Mouse (Mus musculus) embryonic facial prominence, embryonic 15.5 days (tissue): ENCODE measurements around the gene Gsta2. TPM values are rescaled to one million over a fixed set of nuclear protein-coding genes. Genes with fewer than 3 reads are reported as not detected.
"Not testable (repeated sequence)": the region's sequence is repeated elsewhere in the genome, so short reads cannot be mapped to it uniquely, and the experiment has no call there.

Experiments used
- ATAC-seq: fragments of 200-750 bp; cut with Nextera tagmentation; 2 replicates; pipeline ENCODE4 v1.8.0; 2017; ENCODE audit warnings: low read depth, moderate TSS enrichment; ENCODE audit not compliant: insufficient number of reproducible peaks, low FRiP score, low TSS enrichment
- H3K27ac ChIP-seq: fragments of 300-500 bp; sonication (generic); replicated peaks from 2 replicates; pipeline ENCODE4 v1.5.1; 2015; ENCODE audit warnings: mild to moderate bottlenecking, inconsistent platforms
- H3K27me3 ChIP-seq: fragments of 300-500 bp; sonication (generic); 2 replicates; pipeline ENCODE4 v1.6.1; 2015; ENCODE audit warnings: inconsistent platforms
- H3K36me3 ChIP-seq: fragments of 300-500 bp; sonication (generic); 2 replicates; pipeline ENCODE4 v1.6.1; 2015; ENCODE audit warnings: mild to moderate bottlenecking, inconsistent platforms
- H3K4me1 ChIP-seq: fragments of 300-500 bp; sonication (generic); 2 replicates; pipeline ENCODE4 v1.6.1; 2015; ENCODE audit warnings: inconsistent platforms
- H3K4me2 ChIP-seq: fragments of 300-500 bp; sonication (generic); replicated peaks from 2 replicates; pipeline ENCODE4 v1.6.1; 2015; ENCODE audit warnings: mild to moderate bottlenecking, inconsistent platforms
- H3K4me3 ChIP-seq: fragments of 300-500 bp; sonication (generic); replicated peaks from 2 replicates; pipeline ENCODE4 v1.5.1; 2015; ENCODE audit warnings: mild to moderate bottlenecking, inconsistent platforms
- H3K9ac ChIP-seq: fragments of 300-500 bp; sonication (generic); 2 replicates; pipeline ENCODE4 v1.6.1; 2015; ENCODE audit warnings: inconsistent platforms
- H3K9me3 ChIP-seq: fragments of 300-500 bp; sonication (generic); replicated peaks from 2 replicates; pipeline ENCODE4 v1.6.1; 2016; ENCODE audit warnings: inconsistent platforms
- WGBS: fragments of 180-500 bp; shearing (Covaris S2); methylation state at CpG from one replicate; pipeline ENCODE4 v1.1.7; 2015; 5-methylcytosine and 5-hydroxymethylcytosine counted together
- polyA plus RNA-seq: library from polyadenylated mRNA; unstranded; fragments of >200 nt; fragmentation: Nextera tagmentation; extraction: Ambion mirVana; gene quantifications from 2 replicates; pipeline ENCODE4 v1.2.1, GENCODE M21; 2015

Gsta2 gene
- polyA plus RNA-seq, 1 experiment from 2014 or later, result 10.6 TPM

DNA sequence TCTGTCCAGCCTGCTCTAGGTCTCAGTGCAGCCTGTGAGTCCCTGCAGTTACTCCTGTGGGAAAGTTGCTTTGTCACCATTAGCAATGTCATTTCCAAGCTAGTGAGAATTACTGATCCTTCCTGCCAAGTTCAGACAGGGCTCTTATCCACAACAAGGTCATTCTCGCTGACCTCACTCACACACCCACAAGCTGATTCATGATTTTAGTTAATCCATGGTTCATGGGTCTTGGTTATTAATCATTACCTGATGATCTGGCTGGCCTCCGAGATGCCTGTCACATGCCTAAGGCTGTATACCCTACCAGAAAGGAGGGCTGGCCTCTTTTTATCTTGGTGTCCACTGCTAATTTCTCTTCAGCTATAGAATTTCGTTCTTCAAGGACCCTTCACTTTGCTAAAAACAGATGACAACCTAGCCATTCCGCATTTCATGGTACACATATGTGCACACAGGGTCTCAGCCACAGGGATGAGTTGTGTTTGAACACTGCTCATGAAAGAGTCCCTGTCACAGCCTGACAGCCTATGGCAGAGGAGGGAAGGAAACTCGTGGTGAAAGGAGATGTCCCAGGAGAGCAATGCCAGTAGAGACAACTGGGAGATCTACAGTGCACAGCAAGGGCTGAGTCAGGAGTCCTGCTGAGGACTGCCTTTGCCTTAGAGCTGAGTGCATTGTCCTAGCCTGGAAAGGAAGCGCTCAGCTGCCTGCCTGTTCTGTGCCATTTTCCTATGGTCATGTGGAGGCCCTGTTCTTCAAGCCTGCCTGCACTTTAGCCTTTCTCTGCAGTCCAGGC is 7.2 kb downstream of the Gsta2 start:
- H3K9me3 ChIP-seq, H3K27ac ChIP-seq, H3K4me2 ChIP-seq, H3K36me3 ChIP-seq, H3K27me3 ChIP-seq, ATAC-seq, H3K4me3 ChIP-seq, H3K4me1 ChIP-seq, H3K9ac ChIP-seq: not testable (repeated sequence)
- WGBS, result 51% methylated on average over 6 of the region's 6 CpGs

DNA sequence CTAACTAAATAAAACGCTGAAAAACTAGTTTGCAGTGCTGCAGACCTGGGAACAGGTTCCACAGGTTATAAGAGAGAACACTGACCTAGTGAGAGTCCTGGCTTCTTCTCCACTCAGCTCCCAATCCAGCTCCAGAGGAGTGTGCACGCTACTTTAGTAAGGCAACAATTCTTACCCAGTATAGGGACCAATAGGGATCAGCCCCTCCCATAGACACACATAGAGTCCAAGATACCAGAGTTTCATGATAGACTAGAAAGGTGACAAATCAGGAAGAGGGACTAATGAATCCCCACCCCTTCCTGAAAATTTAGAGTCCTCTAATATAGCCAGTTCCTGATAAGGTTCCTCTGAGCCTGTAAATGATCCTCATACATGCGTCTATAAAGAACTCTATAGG is 8.6 kb downstream of the Gsta2 start:
- Histone ChIP-seq H3K9ac (no peak overlapping the region), H3K4me3 (no peak overlapping the region), H3K4me2 (no peak overlapping the region), H3K27me3 (no peaks in the 10 kb centered on the region), H3K9me3 (no peaks in the 10 kb centered on the region), H3K4me1 (no peaks in the 10 kb centered on the region), H3K36me3 (no peaks in the 10 kb centered on the region), H3K27ac (no peak overlapping the region)
- no peak for ATAC-seq
- 58% methylated on average over 3 of the region's 3 CpGs for WGBS

DNA sequence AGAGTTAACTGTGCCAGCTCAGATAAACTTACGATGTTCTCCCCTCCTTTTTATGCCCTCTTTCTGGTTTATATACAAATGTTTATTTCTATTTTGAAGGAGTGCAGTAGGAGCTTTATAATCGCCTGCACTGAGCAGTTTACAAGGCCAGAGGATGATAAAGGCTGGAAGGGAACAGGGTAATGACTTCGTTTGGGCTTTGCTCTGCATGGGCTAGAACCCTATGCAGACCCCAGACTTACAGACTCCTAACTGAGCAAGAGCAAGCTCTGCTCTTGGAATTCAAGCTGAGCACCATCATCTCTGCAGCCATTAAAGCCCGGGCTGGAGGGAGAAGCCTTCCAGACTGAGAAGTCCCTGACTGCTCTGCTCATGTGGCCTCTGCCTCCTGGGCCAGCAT is 10.4 kb downstream of the Gsta2 start:
- ATAC-seq, H3K36me3 ChIP-seq, H3K27ac ChIP-seq, H3K27me3 ChIP-seq, H3K4me2 ChIP-seq, H3K4me1 ChIP-seq, H3K4me3 ChIP-seq, H3K9me3 ChIP-seq, H3K9ac ChIP-seq: not testable (repeated sequence)
- 55% methylated on average over 4 of the region's 4 CpGs for WGBS

DNA sequence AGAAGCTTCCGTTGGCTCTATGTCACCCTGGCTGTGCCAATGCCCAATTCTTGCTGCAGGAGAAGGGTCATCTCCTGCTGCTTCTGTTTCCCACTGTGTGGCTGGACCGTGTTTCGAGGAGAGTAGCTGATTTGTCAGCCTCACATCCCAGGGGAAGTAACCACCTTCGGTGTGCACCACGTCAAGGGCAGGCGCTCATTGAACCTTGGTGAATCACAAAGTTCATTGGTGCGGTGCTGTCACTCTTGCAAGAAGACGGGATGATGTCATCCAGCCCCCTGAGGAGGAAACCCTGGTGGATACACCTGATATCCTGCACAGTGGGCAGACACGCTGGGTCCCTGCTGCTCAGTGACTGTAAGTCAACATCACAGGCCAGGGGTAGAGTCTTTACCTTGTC is 12.5 kb downstream of the Gsta2 start:
- H3K4me2 ChIP-seq, H3K4me3 ChIP-seq, H3K27ac ChIP-seq, H3K4me1 ChIP-seq, H3K36me3 ChIP-seq, ATAC-seq, H3K9ac ChIP-seq, H3K27me3 ChIP-seq, H3K9me3 ChIP-seq: not testable (repeated sequence)
- 85% methylated on average over 9 of the region's 9 CpGs for WGBS

DNA sequence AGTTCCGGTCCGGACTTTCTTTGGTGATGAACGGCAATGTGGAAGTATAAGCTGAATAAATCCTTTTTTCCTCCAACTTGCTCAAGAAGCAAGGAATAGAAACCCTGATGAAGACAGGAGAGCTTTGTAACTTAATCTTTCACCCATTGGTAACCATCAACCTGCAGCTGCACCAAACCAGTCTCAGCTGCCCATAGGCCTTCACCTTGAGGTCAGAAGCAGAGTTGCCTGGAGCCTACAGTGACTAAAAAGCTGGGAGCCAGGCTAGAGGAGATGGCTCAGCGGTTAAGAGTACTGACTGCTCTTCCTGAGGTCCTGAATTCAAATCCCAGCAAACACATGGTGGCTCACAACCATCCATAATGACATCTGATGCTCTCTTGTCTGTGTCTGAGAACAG is 13.1 kb downstream of the Gsta2 start:
- not testable (repeated sequence) for H3K27me3 ChIP-seq, H3K36me3 ChIP-seq, ATAC-seq, H3K9ac ChIP-seq, H3K4me2 ChIP-seq, H3K9me3 ChIP-seq, H3K27ac ChIP-seq, H3K4me3 ChIP-seq, H3K4me1 ChIP-seq
- 88% methylated on average over 4 of the region's 4 CpGs for WGBS

DNA sequence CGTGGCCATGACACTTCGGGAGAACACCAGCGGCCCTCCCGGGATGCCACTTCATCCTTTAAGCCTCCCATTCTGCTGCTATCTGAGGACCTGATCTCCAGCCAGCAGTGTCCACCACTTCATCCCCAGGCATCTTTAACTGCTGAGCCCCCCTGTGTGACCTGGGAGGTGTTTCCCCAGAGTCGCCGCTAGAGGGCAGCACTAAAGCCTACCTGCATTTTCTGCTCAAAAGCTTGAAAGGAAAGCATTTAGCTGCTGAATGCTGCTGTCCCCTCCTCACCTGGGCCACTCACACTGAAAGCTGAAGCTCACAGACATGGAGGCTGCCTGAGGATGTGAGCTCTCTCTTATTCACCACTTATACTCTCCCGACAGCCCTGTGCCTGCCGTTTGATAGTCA is 15.3 kb downstream of the Gsta2 start:
- not testable (repeated sequence) for H3K27ac ChIP-seq, ATAC-seq, H3K4me3 ChIP-seq, H3K4me2 ChIP-seq, H3K4me1 ChIP-seq, H3K27me3 ChIP-seq, H3K36me3 ChIP-seq, H3K9me3 ChIP-seq, H3K9ac ChIP-seq
- 21% methylated on average over 8 of the region's 8 CpGs for WGBS

DNA sequence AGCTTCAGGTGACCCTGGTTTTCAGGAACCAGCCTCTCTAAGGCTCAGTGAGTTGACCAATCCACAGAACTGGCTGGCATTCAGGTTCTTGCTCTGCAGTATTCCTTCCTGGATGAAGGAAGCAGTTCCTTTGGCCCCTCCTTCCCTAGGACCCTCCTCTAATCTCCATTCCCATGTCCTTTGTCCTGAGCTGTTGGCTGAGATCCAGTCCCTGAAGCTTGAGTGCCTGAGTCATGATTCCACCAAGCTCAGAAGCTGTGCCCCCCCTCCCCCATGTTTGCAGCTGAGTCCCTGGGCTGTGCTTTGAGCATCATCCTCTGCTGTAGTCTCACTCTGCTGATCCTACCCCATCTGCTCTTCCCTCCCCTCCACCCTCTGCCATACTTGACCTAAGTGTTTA is 18.5 kb downstream of the Gsta2 start:
- H3K9ac ChIP-seq, H3K4me3 ChIP-seq, H3K27me3 ChIP-seq, H3K27ac ChIP-seq, ATAC-seq, H3K4me2 ChIP-seq, H3K9me3 ChIP-seq, H3K4me1 ChIP-seq, H3K36me3 ChIP-seq: not testable (repeated sequence)

DNA sequence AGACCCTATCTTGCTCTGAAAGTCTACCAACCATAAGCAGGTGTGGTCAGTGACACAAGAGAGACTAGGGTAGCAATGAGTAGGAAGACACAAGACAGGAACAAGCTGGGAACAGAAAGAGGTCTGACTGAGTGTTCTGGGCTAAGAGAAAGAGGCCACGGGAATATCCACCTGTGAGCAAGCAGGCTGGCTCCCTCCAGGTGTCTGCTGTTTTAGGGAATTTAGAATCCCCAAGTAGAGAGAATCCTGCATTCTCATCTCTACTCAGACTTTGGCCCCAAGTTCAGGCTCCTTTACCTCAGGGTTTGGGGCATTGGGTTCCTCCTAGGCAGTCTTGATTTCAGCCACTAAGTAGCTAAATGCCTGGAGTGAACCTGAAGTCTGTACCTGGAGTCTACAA is 28.3 kb downstream of the Gsta2 start, which contains the start of gene Omt2b:
Gene Omt2b, plus strand, starts transcription at position 301 of the 400 bp plus-strand sequence.
- not testable (repeated sequence) for H3K36me3 ChIP-seq, H3K9me3 ChIP-seq, H3K9ac ChIP-seq, H3K4me1 ChIP-seq, H3K27ac ChIP-seq, H3K4me3 ChIP-seq, H3K4me2 ChIP-seq, ATAC-seq, H3K27me3 ChIP-seq
- 100% methylated on average over 1 of the region's 1 CpGs for WGBS

DNA sequence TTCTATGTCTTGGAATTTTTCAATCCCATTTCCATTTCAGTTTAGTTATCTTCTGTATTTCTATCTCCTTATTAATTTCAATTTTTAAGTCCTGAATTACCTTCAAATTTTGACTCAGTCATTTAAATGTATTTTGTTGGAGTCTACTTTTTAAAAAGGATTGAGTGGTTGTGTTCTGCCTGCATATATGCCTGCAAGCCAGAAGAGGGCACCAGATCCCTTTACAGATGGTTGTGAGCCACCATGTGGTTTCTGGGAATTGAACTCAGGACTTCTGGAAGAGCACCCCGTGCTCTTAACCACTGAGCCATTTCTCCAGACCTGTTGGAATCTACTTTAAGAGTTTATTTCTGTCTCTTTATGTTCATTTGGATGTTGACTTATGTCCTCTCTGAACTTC is 36.1 kb downstream of the Gsta2 start:
- Histone ChIP-seq H3K4me1 (no peaks in the 10 kb centered on the region), H3K36me3 (no peaks in the 10 kb centered on the region), H3K9ac (no peak overlapping the region), H3K4me3 (no peak overlapping the region), H3K27me3 (no peaks in the 10 kb centered on the region), H3K4me2 (no peak overlapping the region), H3K9me3 (no peaks in the 10 kb centered on the region), H3K27ac (no peak overlapping the region)
- no peak for ATAC-seq
- WGBS, result 32% methylated on average over 1 of the region's 1 CpGs

DNA sequence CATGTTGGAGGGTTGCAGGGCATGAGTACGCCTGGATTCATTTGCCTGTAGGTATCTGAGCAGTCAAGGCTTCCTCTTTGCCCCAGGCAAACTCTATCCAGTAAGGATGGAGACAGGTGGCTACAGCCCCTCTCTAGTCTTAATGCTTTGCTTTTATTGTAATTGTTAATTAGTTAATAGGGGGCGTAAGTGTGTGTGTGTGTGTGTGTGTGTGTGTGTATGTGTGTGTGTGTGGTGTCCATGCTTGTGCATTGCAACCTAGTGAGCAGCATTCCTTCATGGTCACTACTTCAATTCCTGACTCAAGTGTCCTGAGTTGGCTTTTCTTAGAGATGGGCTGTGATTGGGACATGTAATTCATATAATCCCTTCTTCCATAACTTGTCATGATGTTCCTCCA is 40.9 kb downstream of the Gsta2 start, which contains the start of gene Omt2a:
Gene Omt2a, minus strand, starts transcription at position 101 of the 400 bp plus-strand sequence.
- Histone ChIP-seq H3K4me3 (no peak within 1 kb of the TSS), H3K27me3 (no peaks in the 10 kb centered on the region), H3K27ac (no peak within 1 kb of the TSS), H3K36me3 (no peaks in the 10 kb centered on the region), H3K4me2 (no peak within 1 kb of the TSS), H3K4me1 (no peaks in the 10 kb centered on the region), H3K9ac (no peak within 1 kb of the TSS), H3K9me3 (no peaks in the 10 kb centered on the region)
- no peak for ATAC-seq
- WGBS, result 80% methylated on average over 2 of the region's 2 CpGs

DNA sequence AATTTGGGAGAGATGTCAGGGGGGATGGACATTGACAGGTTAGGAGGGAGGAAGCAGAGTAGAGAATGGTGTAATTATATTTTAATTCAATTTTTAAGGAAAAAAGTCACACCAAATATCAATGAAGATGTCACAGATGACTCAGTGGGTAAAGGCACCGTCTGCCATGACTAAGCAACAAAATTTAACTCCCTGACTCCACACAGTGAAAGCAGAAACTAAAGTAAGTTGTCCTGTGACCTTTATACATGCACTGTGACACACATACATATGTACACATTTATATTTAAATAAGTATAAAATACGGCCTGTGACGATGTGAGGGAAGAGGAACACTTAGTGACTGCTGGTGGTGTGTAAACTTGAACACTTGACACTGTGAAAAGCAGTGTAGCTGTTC is 47.5 kb downstream of the Gsta2 start:
- not testable (repeated sequence) for H3K36me3 ChIP-seq, H3K4me2 ChIP-seq, H3K4me1 ChIP-seq, H3K4me3 ChIP-seq, ATAC-seq, H3K9ac ChIP-seq, H3K27me3 ChIP-seq, H3K27ac ChIP-seq, H3K9me3 ChIP-seq
- 70% methylated on average over 2 of the region's 3 CpGs for WGBS

DNA sequence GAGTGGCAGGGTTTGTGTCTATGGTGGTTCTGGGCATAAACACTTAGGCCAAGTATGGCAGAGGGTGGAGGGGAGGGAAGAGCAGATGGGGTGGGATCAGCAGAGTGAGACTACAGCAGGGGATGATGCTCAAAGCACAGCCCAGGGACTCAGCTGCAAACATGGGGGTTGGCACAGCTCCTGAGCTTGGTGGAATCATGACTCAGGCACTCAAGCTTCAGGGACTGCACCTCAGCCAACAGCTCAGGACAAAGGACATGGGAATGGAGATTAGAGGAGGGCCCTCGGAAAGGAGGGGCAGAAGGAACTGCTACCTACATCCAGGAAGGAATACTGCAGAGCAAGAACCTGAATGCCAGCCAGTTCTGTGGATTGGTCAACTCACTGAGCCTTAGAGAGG is 56.4 kb downstream of the Gsta2 start:
- not testable (repeated sequence) for ATAC-seq, H3K9ac ChIP-seq

More for the DNA sequence above, 56.4 kb downstream of the Gsta2 start:
- not testable (repeated sequence) for H3K36me3 ChIP-seq, H3K4me1 ChIP-seq, H3K4me3 ChIP-seq, H3K27me3 ChIP-seq, H3K4me2 ChIP-seq, H3K9me3 ChIP-seq, H3K27ac ChIP-seq
- WGBS, result 79% methylated on average over 1 of the region's 1 CpGs
